7 mouse cellular contexts compared by ENCODE assay signal in the genomic region with DNA sequence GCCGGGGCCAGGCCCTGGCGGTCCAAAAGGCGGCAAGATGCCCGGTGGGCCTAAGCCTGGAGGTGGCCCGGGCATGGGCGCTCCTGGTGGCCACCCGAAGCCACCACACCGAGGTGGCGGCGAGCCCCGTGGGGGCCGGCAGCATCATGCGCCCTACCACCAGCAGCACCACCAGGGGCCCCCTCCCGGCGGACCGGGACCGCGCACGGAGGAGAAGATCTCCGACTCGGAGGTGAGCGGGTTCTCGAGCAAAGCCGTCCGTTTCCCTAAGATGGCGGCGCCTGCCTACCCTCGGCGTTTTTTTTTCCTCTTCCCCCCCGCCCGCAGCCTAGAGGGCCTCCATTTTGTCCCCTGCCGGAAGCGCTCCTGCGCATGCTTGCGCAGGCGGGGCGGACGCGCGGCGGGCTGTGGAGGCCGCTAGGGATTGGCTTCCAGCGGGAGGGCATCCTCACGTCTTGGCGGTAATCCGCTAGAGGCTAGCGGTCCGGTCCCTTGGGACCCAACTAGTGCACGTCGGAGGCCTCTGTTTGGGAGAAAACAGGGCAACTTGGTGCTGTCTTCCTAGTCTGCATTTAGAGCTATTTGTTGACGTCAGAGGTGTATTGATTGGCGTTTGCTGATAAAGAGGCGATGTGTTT. TPM values are rescaled to one million over a fixed set of nuclear protein-coding genes. Genes with fewer than 3 reads are reported as not detected.
A peak's percentile ranks its signal among the peaks of the same experiment; 100 is the strongest.
DNase-seq lines count a peak whose midpoint lies in the region; ATAC-seq lines count a peak whose summit lies in the region.

No protein-coding gene starts in this region.

- intact Hi-C loops in left cerebral cortex, postnatal 25 days (cut with DNase I): loop anchor here (1.0 kb wide), 1 partner anchor 54 kb away; a partner anchor contains a TSS

- H3K4me2 ChIP-seq in intestine, embryonic 15.5 days (replicated peaks): peak overlapping the region; percentile 78

- no peaks in the 10 kb centered on the region for H3K9me3 ChIP-seq in intestine, embryonic 15.5 days
- H3K9me3 ChIP-seq in midbrain, embryonic 10.5 days (replicated peaks): no peaks in the 10 kb centered on the region

- peak; percentile 77 for ATAC-seq in intestine, embryonic 15.5 days

- H3K9ac ChIP-seq in intestine, embryonic 15.5 days: peak overlapping the region; percentile 100

- peak; percentile 93 to 95 for DNase-seq in adrenal gland, adult (ENCODE audit: inconsistent age in 2 of 2, low spot score in 1 of 2)
- peak; percentile 92 for DNase-seq in embryo, embryonic 10.5 days (ENCODE audit: low spot score)
- DNase-seq in gastrocnemius, postnatal 25 days: peak; percentile 90
- DNase-seq in left cerebral cortex, postnatal 25 days (ENCODE audit: low spot score in 2 of 2): peak; percentile 83 to 88
- peak; percentile 89 for DNase-seq in midbrain, embryonic 10.5 days (ENCODE audit: low spot score)
- DNase-seq in right cerebral cortex, postnatal 4 days: peak; percentile 81

- WGBS in intestine, embryonic 15.5 days: under 1% methylated on average over 53 of the region's 53 CpGs
- under 1% methylated on average over 53 of the region's 53 CpGs for WGBS in midbrain, embryonic 10.5 days

- peak overlapping the region; percentile 97 for H3K27ac ChIP-seq in intestine, embryonic 15.5 days
- peak overlapping the region; percentile 100 for H3K27ac ChIP-seq in midbrain, embryonic 10.5 days (replicated peaks)

- peaks cover 9% of the 10 kb centered on the region for H3K36me3 ChIP-seq in intestine, embryonic 15.5 days
- peaks cover 52% of the 10 kb centered on the region for H3K36me3 ChIP-seq in midbrain, embryonic 10.5 days

- peak overlapping the region; percentile 97 for H3K4me3 ChIP-seq in intestine, embryonic 15.5 days (replicated peaks)
- H3K4me3 ChIP-seq in midbrain, embryonic 10.5 days: peak overlapping the region; percentile 97

- peaks cover 8% of the 10 kb centered on the region; the same call in 1 of the 2 replicates for H3K4me1 ChIP-seq in intestine, embryonic 15.5 days (replicated peaks)
- peaks cover 33% of the 10 kb centered on the region for H3K4me1 ChIP-seq in midbrain, embryonic 10.5 days

- H3K27me3 ChIP-seq in intestine, embryonic 15.5 days (replicated peaks): no peaks in the 10 kb centered on the region
- no peaks in the 10 kb centered on the region for H3K27me3 ChIP-seq in midbrain, embryonic 10.5 days (ENCODE audit: low read depth, poor library complexity, severe bottlenecking)

RNA-seq across cellular contexts. Expression of a gene that starts 1.0 kb away (rescaled TPM):
- total RNA-seq in gastrocnemius, postnatal 25 days (2021): 10 to 100 TPM; 53.1 to 65.7 TPM
- 71.9 and 75.6 TPM in 2 replicates for polyA plus RNA-seq in intestine, embryonic 15.5 days (2015; fragmentation: Nextera tagmentation; extraction: Ambion mirVana)
- 100 to 1,000 TPM; 241 to 253 TPM for total RNA-seq in left cerebral cortex, postnatal 25 days (2021)
- polyA plus RNA-seq in midbrain, embryonic 10.5 days (2016; fragmentation: Nextera tagmentation; extraction: Ambion mirVana): 108 and 110 TPM in 2 replicates

RNA-seq across cellular contexts. Expression of a gene that starts 38.8 kb away (rescaled TPM):
- total RNA-seq in gastrocnemius, postnatal 25 days (2021): 1 to 10 TPM; 5.2 to 6.1 TPM
- polyA plus RNA-seq in intestine, embryonic 15.5 days (2015; fragmentation: Nextera tagmentation; extraction: Ambion mirVana): 13.8 and 14.9 TPM in 2 replicates
- 10 to 100 TPM; 13.4 to 16.5 TPM for total RNA-seq in left cerebral cortex, postnatal 25 days (2021)
- polyA plus RNA-seq in midbrain, embryonic 10.5 days (2016; fragmentation: Nextera tagmentation; extraction: Ambion mirVana): 34.7 and 38.5 TPM in 2 replicates

RNA-seq across cellular contexts. Expression of a gene that starts 54.2 kb away (rescaled TPM):
- 10 to 100 TPM; 10.5 to 12.9 TPM for total RNA-seq in gastrocnemius, postnatal 25 days (2021)
- polyA plus RNA-seq in intestine, embryonic 15.5 days (2015; fragmentation: Nextera tagmentation; extraction: Ambion mirVana): 15.1 and 15.2 TPM in 2 replicates
- total RNA-seq in left cerebral cortex, postnatal 25 days (2021): 10 to 100 TPM; 41.8 to 51.8 TPM
- 25.1 and 27.2 TPM in 2 replicates for polyA plus RNA-seq in midbrain, embryonic 10.5 days (2016; fragmentation: Nextera tagmentation; extraction: Ambion mirVana)

RNA-seq across cellular contexts. Expression of a gene that starts 55.1 kb away (rescaled TPM):
- total RNA-seq in gastrocnemius, postnatal 25 days (2021): 1 to 10 TPM; 4.2 to 6.2 TPM
- polyA plus RNA-seq in intestine, embryonic 15.5 days (2015; fragmentation: Nextera tagmentation; extraction: Ambion mirVana): 15.1 and 18.2 TPM in 2 replicates
- total RNA-seq in left cerebral cortex, postnatal 25 days (2021): 10 to 100 TPM; 27.1 to 38.9 TPM
- polyA plus RNA-seq in midbrain, embryonic 10.5 days (2016; fragmentation: Nextera tagmentation; extraction: Ambion mirVana): 19.0 and 22.7 TPM in 2 replicates

Comparison
In these comparisons a context has a peak if more than half of its experiments do, and no peak if none do; other contexts are left out.
1. Peak in every context shown above with its lines: DNase-seq, ATAC-seq, H3K4me3 ChIP-seq and H3K27ac ChIP-seq.